Mouse (Mus musculus) bone marrow macrophage, adult 2 months (primary cell): ENCODE measurements around the gene Tatdn2.

Source experiments
- CTCF ChIP-seq: IDR thresholded peaks from 2 replicates; pipeline ENCODE4 v1.5.1; 2012; ENCODE audit warnings: low read depth, mild to moderate bottlenecking, low read length, moderate library complexity
- POLR2A ChIP-seq: IDR thresholded peaks from 2 replicates; pipeline ENCODE4 v1.6.1; 2012; ENCODE audit warnings: mild to moderate bottlenecking, low read depth, low read length, borderline replicate concordance

- TF ChIP-seq POLR2A (no peak), CTCF (no peak)
Measured at GRCm38 (mm10) chr6:113731296-113731695, 34.4 kb downstream of the Tatdn2 start.
